Mouse (Mus musculus) cortical plate, adult 2 months (tissue): ENCODE measurements at regions not wholly inside any gene's neighbourhood (a gene's known extent, or its start where the extent isn't known, plus 50 kb on each side); places are given as distances from the start of the nearest gene placed in this dataset.

ENCODE experiments used
- CTCF ChIP-seq: fragments of 200-500 bp; IDR thresholded peaks from 2 replicates; pipeline ENCODE4 v1.5.1; 2011; ENCODE audit warnings: mild to moderate bottlenecking, control low read depth, low read length; ENCODE audit not compliant: insufficient read depth; ENCODE audit errors: extremely low read depth
- POLR2A ChIP-seq: fragments of 200-500 bp; IDR thresholded peaks from 2 replicates; pipeline ENCODE4 v1.6.1; 2011; ENCODE audit warnings: mild to moderate bottlenecking, low read length, control low read depth; ENCODE audit not compliant: insufficient read depth; ENCODE audit errors: extremely low read depth

DNA sequence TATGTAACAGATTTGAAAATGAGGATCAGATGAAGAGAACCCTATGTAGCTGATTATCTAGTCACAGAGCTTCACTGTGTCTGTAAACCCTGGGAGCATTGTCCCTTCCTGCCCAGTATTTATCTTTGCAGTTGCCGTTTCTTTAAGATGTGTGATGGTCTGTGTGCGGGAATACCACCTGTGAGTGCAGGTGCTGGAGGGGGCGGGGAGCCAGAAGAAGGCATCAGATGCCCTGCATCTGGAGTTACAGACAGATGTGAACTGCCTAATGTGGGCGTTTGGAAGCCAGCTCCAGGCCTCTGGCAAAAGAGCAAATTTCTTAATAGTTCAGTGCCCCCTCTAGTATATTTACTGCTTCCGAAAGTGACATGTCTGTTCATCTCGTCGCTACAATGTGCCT lies 193.1 kb downstream of the Diras2 start:
- no peak for TF ChIP-seq CTCF
- no peak for TF ChIP-seq POLR2A
